Mouse (Mus musculus): Measurements from ENCODE around the gene Galntl6.

DNA sequence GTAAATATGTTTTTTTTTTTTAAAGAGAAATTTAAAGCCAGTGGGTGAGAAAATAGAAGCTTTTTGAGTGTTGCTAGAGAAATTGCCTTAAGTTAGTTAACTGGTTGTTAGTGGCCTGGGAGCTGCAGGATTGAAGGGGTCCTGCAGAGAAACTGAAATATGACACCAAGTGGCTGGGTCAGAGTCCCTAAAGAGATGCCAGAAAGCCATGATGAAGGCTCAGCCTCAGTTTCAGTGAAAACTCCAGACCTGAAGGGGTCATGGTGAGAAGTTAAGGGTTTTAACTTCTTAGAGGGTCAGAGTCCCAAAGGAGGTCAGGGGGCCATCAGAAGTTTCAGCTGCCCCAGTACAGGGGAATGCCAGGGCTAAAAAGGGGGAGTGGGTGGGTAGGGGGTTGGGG is 1155.0 kb downstream of the Galntl6 start:
- TF ChIP-seq EP300 (IDR thresholded peaks at IDR 0.05) (no peak), CTCF (IDR thresholded peaks at IDR 0.05) (no peak)

Measured in lung, postnatal 0 days (tissue).